Mouse (Mus musculus): Measurements from ENCODE around the gene Fbxl2.

DNA sequence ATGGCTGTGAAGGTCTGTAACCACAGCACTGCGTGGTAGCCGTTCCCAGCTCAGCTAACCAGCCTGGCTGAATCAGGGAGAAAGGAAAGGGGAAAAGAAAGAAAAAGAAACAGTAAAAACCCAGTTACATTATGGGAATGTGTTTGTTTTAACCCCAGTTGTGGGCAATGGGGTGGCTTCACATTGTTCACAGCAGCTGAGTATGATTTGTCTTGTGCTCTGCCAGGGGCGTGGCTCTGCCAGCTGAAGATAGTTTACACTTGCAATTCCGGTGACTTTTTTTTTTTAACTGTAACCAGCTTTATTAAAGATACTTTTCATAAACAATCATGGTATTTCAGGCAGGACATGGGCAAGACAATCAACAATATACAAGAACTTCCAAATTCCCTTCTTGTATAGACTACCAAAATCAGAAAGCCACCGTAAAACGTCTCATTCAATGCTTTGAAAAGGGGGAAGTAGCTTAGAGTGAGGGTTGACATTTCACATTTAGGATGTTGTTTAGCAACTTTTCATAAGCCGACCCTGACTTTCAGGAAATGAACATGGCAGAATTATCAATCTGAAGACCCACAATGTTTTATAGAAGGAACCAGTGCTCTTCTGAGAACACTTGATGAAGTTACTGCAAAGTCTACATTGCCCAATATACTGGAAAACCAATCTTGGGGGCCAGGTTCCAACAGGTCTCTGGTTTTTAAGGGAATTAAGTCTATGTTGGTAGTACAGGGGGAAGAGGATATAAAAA, 26.8 kb downstream of the Fbxl2 start:
- TF ChIP-seq EP300 (IDR thresholded peaks at IDR 0.05; ENCODE audit: low read length), result no peak
- TF ChIP-seq CHD1 (IDR thresholded peaks at IDR 0.05; ENCODE audit: low read depth, low read length), result no peak
- TF ChIP-seq CHD2 (IDR thresholded peaks at IDR 0.05; ENCODE audit: low read length), result no peak
- no peak for TF ChIP-seq TCF12 (IDR thresholded peaks at IDR 0.05; ENCODE audit: low read depth, low read length)
- no peak for TF ChIP-seq POLR2A (IDR thresholded peaks at IDR 0.05; ENCODE audit: low read depth, low read length)
- TF ChIP-seq SIN3A (IDR thresholded peaks at IDR 0.05; ENCODE audit: low read length), result no peak
- no peak for TF ChIP-seq CTCF (conservative IDR thresholded peaks at IDR 0.05 in 1 of 2, IDR thresholded peaks at IDR 0.05 in 1 of 2; ENCODE audit: low read depth in 2 of 2, low read length in 2 of 2)
- TF ChIP-seq MAFK (IDR thresholded peaks at IDR 0.05; ENCODE audit: insufficient replicate concordance, low read length), result no peak
- no peak for TF ChIP-seq ZC3H11A (IDR thresholded peaks at IDR 0.05; ENCODE audit: low read depth, low read length)
- TF ChIP-seq USF1 (IDR thresholded peaks at IDR 0.05; ENCODE audit: low read depth, low read length), result no peak
- TF ChIP-seq MAX (IDR thresholded peaks at IDR 0.05; ENCODE audit: low read length), result no peak
- TF ChIP-seq MYC (IDR thresholded peaks at IDR 0.05; ENCODE audit: low read depth, low read length), result no peak
- no peak for TF ChIP-seq MXI1 (IDR thresholded peaks at IDR 0.05; ENCODE audit: low read depth, low read length)
- TF ChIP-seq UBTF (IDR thresholded peaks at IDR 0.05; ENCODE audit: low read depth, low read length), result no peak
